Mouse (Mus musculus) hindlimb bud, embryonic 11.5 days (tissue): ENCODE results near the gene Itpkb.
A peak's percentile ranks its signal among the peaks of the same experiment; 100 is the strongest.
"Not testable (repeated sequence)": the region's sequence is repeated elsewhere in the genome, so short reads cannot be mapped to it uniquely, and the experiment has no call there.

ENCODE experiments used
- DNase-seq: peaks from one replicate; pipeline ENCODE4 v3.0.0-alpha.2; 2012; ENCODE audit warnings: low read depth, low spot score; ENCODE audit errors: extremely low spot score

Gene Itpkb

GRCm38 (mm10) chr1:180365983-180366811, 35.9 kb downstream of the Itpkb start:
- DNase-seq = no peak

GRCm38 (mm10) chr1:180367045-180367619, 36.8 kb downstream of the Itpkb start:
- no peak for DNase-seq

GRCm38 (mm10) chr1:180367626-180368025, 37.3 kb downstream of the Itpkb start:
- no peak for DNase-seq

GRCm38 (mm10) chr1:180368112-180368511, 37.8 kb downstream of the Itpkb start:
- DNase-seq = no peak

GRCm38 (mm10) chr1:180368646-180369045, 38.4 kb downstream of the Itpkb start:
- no peak for DNase-seq

DNA sequence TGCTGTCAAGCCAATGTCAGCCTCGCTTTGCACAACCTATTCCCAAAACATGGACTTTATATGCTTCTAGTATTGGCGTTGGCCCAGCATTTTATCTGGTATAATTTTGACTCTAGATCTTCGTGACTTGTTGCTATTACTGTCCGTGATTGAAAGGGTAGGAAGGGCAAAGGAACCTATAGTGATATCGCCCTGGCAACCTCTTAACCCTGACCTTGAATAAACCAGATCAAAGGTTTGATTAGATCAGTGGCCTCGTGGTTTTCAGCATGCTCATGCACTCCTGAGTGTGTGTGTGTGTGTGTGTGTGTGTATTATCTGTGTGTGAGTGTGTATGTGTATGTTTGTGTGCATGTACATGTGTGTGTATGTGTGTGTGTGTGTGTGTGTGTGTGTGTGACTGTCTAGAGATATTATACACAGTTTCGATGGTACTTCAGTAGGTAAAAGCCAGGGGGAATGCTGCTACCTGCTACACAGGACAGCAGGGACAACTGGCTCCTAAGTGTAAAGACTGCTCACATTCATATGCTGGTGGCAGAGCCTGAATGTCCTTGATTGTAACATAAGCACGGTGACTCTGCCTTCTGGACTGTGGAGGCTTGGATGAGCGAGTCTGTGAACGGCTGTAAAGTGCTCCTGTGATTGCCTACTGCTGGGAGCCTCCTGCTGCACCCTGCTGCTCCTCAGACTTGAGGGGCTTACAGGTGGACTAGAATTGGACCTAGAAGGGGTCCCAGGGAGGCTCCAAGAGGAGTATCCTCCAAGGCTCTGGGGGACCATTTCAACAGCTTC, 40.8 kb downstream of the Itpkb start:
- DNase-seq = no peak

GRCm38 (mm10) chr1:180372258-180372657, 42.0 kb downstream of the Itpkb start:
- DNase-seq = not testable (repeated sequence)

DNA sequence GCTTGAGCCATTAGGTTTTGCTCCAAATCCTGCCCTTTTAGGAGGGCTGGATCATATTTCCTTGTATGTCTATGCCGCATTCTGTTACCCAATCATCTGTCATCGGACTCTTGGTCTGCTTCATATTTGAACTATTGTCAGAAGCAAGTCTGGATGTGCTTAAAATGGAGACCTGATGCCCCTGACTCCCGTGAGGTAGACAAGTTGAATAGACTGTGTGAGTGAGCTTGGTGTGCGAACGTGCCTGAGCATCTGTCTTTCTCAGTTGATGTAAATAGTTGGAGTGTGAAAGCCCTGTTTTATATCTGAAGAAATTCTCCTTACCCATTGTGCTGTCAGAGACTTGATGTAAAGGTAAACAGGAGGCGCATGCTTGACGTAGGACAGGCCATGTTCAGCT, 46.3 kb downstream of the Itpkb start:
- DNase-seq = no peak

- no peak for DNase-seq
Observed at GRCm38 (mm10) chr1:180379559-180379958, 49.3 kb downstream of the Itpkb start.

DNA sequence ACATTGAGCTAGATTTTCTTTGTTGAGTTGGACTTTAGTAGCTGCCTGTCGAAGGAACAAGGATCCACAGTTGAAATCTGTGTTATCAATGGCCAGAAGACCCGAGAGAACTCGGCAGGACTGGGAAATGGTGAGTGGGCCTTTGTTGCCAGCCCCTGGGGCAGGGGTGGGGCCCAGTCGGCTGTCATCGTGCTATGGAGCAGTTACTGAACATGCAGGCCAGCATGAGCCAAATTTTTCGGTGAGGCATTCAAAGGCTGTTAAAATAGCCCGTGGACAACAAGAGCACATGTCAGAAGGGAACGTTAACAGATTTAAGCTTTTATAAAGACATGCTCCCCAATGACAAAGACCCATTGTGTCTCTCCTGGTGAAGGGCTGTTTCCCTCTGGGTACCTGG, 52.1 kb downstream of the Itpkb start:
- no peak for DNase-seq

- no peak for DNase-seq
Observed at GRCm38 (mm10) chr1:180383884-180384283, 53.6 kb downstream of the Itpkb start.

GRCm38 (mm10) chr1:180384486-180384885, 54.2 kb downstream of the Itpkb start:
- DNase-seq = no peak

- no peak for DNase-seq
Observed at GRCm38 (mm10) chr1:180385308-180385707, 55.0 kb downstream of the Itpkb start.

DNA sequence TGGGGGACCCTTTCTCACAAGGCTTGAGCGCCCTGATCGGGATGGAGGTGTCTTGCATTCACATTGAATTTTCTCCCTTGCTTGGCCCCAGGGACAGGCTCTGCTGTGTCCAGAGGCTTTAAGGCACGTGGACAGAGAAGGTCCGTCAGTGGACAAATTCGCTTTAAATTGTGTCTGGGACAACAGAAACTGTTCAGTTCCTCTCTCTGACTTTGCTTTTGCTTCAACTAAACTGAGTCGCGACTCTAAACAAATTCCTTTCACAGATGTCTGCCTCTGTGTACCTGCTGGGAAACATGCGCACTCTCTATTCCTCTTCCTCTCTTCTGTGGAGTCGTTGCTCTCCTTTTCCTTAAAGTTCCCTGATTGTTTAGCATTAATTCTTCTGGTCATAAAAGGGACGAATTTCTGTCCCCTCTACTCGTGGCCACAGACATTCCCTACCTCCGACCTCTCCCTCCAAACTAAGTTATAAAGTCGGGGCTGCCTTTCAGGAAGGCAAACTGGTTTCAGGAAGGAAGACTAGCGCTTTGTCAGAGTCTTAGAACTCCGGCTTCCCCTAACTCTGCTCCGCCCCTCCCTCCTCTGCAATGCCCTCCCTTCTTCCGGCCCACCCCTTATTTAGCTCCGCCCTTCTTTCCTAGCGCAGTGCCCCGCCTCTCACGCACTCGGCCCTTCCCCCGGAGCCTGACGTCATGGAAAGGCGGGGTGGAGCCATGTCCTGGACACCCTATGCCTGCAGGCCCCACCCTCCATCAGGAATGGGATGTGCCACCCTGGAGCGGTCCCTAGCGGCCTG, 56.9 kb downstream of the Itpkb start:
- peak; percentile 85 for DNase-seq

DNA sequence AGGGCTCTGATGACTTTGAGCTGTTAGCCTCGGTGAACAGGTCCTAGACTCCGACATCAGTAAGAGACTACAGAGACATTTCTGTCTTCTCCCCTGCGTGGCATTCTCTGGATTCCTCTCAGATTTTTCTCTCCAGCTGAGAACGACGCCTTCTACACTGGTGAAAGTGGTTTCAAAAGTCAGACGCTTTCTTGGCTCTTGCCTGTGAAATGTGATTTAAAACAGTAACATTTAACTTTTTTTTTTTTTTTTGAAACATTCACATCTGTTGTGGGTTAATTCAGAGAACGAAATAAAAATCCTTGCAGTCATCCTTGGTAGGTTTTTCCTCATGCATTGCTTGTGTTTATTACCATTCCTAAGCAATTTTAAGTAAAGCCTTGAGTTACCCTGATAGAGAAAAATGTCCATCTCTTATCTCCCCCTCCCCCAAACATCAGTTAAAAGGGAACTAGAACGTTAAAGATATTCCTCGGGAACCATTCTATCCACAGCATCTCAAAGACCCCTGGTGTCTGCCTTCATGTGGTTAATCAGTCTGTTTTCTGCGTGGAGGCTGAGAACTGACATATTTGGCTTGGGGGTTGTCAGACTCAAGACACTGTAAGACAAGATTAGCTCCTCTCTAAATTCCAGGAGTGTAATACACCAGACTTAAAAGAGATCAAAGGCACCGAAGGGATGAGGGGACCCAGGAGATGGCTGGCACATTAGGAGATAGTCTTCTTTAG, 57.6 kb downstream of the Itpkb start:
- DNase-seq = no peak

GRCm38 (mm10) chr1:180388481-180388880, 58.2 kb downstream of the Itpkb start:
- DNase-seq = no peak

DNA sequence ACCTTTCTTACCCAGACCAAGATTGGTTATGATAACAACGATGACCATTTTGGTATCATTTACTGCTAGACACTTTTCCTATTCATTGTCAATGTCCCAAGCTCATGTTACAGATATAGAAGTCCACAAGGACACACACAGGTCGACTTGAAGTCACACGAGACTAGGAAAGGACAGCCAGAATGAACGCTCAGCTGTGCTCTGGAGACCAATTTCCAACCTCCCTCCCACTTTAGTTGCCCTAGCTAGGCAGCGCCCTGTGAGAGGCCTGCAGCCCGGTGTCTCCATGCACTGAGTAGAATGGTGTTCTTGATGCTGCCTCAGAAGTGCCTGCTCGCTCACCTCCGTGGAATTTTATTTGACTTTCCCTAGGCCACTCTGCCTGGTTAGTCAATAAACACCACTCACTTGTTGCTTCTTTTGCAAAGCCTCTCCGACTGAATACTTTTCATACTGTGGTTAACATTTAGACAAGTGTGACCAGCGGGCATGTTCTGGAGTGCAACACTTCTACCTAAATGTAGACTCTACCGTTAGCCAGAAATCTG, 59.0 kb downstream of the Itpkb start:
- not testable (repeated sequence) for DNase-seq

DNA sequence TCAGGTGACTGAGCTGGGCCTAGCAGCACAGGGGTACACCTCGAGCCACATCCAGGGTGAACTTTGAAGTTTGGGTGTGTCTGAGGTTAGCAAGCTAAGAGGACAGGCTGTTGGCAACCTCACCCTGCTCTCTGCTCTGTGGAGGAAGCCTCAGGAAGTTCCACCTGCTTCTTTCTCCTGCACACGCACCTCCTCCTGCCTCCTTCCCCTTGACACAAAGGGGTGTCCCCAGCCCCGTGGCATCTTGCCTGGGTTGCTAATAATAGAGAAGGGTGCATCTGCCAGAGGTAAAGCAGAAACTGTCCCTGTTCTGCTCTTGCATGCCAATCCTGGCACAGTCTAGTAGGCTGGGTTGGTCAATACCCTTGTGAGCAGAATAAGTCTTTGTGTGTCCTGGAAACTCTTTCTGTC, 60.0 kb downstream of the Itpkb start:
- DNase-seq = no peak

DNA sequence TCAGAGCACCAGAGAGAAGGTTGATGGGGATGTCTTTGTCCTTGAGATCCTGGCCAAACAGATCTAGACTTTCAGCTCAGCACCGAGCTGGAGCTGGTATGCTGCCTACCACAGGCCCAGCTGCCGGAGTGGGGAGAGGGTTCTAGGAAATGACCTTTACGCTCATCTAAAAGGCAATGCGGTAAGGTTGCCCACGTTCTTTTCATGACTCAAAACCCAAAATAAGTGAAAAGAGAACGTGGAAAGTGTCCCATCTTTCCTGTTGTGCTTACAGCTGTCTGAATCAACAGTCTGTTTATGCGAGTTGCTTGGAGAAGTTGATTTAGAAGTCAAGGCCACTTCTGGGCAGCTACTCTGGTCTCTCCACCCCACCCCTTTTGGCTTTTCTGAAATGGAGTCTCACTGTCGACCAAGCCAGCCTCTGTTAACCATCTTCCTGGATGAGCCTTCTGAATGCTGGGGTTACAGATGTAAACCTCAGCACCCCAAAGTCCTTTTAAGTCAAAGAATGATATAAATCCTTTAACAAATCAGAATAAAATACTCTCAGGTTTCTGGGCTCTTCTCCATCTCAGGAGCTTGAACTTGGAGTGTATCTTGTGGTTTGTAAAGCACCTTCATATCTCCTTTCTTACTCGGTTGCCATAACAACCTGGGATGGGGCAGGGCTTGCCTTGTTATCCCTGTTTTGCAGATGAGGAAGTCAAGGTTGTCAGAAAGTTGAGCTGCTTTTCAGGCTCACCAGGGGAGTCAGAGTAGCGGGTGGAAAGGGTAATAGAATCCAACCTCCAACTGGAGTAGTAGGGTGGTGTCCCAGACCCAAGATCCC, 60.7 kb downstream of the Itpkb start:
- DNase-seq = no peak
